Mouse (Mus musculus): ENCODE data around the gene Rpa3.
A peak's percentile ranks its signal among the peaks of the same experiment; 100 is the strongest.

Gene Rpa3

DNA sequence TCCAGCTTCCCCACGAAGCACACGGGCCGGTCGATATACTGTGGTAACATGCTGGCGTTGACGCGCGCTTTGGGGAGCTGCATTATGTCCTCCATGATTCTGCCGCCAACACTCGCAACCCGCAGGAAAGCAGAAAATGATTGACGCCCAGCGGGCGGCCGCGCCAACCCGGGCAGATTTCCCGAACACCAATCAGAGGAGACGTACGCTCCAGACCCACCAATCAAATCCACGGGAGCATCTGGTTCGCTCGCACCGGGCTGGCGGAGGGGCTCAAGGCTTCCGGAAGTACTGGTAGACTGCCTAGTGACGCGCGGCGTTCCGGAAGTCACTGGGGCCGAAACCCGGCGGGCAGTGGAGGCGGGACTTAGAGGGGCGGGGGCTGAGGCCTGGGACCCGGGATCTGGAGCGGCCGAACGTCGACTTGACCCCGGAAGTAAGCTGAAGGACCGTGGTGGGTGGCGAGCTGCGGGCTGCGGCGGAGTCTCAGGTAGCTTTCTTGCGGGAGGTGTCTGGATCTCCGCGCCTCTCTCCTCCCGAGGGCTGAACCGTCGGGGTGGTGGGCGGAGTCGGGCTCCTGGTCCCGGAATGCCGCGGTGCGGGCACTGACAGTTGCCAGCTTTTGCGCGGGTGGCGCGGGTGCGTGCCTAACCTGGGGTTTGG, at the start of gene Rpa3, which contains the start of the genes Umad1 and Gm45062:
Rpa3 (minus strand) TSS at position 170 of the 663 bp plus-strand sequence.
Umad1 (plus strand) TSS at position 285 of the 663 bp plus-strand sequence.
Gm45062 (plus strand) TSS at position 447 of the 663 bp plus-strand sequence.
- peak; percentile 98 for DNase-seq (ENCODE audit: low read depth, low spot score)

- DNase-seq (ENCODE audit: low read depth, low spot score) = no peak
Measured at GRCm38 (mm10) chr6:8307878-8308775, 49.2 kb upstream of the Rpa3 start.

DNA sequence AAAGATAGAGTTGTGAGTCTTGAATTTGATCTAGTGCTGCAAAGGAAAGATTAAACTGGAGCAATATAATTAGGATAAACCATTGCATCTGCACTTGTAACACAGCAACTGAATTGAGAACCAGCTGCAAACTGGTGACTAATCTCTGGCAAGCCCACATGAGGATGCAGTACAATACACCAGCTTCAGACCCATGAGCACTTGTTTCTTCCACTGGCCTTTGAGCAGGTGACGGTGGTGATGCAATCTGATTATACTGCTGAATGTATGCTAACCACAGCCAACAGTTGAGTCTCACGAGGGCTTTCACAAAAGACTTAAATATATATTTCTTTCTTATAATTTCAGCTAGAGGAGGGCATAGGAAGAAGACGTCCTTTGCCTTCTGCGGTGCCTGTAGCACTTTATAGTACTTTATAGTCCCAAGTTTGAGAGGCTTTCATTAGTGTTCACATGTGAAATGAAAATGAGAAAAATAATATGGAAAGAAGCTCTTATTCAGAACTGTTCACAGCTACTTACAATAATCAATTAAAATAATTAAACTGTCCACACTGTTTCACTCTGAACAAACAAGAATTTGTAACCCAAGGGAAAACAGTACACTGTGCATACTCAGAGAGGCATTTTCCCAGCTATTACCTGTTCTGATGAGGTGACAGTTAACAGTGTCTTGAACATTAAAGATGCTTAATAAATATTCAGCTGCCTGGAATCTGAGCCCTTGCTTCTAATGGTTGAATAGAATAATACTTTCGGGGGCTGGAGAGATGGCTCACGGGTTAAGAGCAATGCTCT, 40.3 kb upstream of the Rpa3 start:
- no peak for DNase-seq (ENCODE audit: low read depth, low spot score)

- no peak for DNase-seq (ENCODE audit: low read depth, low spot score)
Measured at GRCm38 (mm10) chr6:8294048-8294784, 35.2 kb upstream of the Rpa3 start.

GRCm38 (mm10) chr6:8288755-8289580, 30.0 kb upstream of the Rpa3 start:
- no peak for DNase-seq (ENCODE audit: low read depth, low spot score)

DNA sequence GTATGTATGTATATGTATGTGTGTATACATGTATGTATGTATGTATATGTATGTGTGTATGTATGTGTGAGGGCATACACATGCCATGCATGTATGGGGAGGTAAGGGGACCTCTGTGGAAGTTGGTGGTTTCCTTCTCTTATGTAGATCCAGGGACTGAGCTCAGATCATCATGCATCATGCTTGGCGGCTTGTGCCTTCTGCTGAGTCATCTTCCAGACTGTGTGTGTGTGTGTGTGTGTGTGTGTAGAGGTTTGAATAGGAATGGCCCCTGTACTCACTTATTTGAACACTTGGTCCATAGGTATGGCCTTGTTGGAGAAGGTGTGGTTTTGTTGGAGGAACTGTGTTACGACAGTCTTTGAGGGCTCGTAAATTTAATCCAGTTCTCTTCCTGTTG, 27.2 kb upstream of the Rpa3 start:
- DNase-seq (ENCODE audit: low read depth, low spot score) = no peak

DNA sequence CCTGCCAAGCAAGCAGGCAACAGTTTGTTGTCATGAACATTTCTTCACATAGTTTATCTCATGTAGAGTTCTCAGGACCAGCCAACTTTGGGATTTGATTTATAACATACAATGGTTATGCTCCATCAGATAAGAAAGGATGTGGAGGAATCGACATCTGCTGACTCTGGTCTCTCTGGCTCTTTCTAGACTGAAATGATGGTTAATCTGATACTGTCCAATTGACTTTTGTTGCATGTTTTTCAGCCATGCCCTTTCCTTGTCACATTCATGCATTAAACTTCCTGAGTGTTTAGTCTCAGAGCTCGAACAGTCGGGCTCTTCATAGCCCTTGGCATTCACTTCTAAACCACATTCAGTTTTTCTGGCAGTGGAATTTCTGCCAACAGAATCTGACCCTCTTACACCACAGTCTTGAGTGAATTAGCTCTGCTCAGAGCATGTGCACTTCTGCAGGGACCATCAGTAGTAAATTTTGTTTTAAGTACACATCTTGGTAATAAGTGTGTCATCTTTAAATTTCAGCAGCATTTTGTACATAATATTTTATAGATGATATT, 26.5 kb upstream of the Rpa3 start:
- no peak for DNase-seq (ENCODE audit: low read depth, low spot score)

GRCm38 (mm10) chr6:8283255-8283654, 24.3 kb upstream of the Rpa3 start:
- DNase-seq (ENCODE audit: low read depth, low spot score) = no peak

- peak; percentile 15 for DNase-seq (ENCODE audit: low read depth, low spot score)
Measured at GRCm38 (mm10) chr6:8278426-8279002, 19.5 kb upstream of the Rpa3 start.

DNA sequence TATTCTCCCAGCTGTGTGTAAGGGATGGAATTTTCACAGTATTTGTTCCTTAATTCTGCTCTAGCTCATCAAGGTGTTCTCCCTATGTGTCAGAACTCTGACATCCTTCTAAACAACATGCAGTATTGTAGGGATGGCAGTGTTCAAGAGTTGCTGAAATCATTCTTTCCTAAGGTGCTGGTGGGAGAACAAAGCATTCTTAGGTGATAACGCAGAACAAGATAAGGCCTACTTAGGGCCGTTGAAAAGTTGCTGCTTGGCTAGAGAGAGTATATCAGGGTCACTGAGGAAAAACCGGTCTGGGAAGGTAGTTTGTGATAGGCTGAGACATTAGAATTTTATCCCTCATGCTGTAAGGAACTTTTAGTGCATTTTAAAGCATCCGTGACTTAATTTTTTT, 17.5 kb upstream of the Rpa3 start:
- no peak for DNase-seq (ENCODE audit: low read depth, low spot score)

GRCm38 (mm10) chr6:8275098-8275497, 16.1 kb upstream of the Rpa3 start:
- peak; percentile 70 for DNase-seq (ENCODE audit: low read depth, low spot score)

DNA sequence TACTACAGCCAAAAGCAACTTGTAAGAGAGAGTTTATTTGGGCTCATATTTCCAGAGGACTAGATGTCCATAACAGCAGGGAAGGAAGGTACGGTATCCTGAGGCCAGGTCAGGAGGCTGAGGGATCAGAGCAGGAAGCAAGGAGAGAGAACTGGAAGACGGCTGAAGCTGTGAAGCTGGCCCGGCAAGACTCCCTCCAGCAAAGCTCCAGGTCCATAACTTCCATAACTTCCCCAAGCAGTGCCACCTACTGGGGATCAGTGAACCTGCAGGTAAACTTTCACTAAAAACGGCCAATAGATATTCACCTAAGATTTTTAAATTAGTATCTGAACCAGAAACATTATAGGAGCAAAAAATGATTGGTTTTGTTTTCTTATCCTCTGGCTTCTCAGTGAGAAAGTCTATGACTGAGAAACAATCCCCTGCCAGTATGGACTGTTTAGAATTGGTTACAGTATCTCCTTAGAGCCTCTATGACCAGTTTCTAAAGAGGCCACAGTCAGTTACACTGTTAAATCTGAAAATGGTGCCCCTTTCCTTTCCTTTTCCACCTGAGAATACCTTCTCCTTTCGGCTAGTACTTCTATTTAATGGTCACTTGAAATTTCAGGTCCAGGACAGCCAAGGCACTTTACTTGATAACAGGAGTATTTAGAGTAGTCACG, 15.5 kb upstream of the Rpa3 start:
- DNase-seq (ENCODE audit: low read depth, low spot score) = peak; percentile 43

DNA sequence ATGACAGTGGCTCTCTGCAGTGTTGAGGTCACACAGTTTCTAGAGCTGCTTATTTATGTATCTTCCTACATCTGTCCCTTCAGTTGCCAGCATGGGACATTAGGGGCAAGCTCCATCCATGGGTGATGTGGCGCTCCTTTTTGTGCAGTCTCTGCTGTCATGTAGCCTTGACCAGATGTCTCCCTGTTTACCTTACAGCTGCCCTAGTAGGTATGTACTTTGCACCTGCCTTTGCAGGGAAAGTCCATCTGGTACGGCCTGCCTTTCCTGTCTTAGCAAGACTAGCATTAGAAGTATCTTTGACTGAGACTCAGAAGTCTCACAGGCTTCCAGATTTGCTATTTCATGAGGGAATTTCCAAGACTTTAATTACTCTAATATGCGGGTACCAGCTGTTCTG, 12.1 kb upstream of the Rpa3 start:
- DNase-seq (ENCODE audit: low read depth, low spot score) = no peak

- no peak for DNase-seq (ENCODE audit: low read depth, low spot score)
Measured at GRCm38 (mm10) chr6:8259667-8260044, 683 bp upstream of the Rpa3 start.

DNA sequence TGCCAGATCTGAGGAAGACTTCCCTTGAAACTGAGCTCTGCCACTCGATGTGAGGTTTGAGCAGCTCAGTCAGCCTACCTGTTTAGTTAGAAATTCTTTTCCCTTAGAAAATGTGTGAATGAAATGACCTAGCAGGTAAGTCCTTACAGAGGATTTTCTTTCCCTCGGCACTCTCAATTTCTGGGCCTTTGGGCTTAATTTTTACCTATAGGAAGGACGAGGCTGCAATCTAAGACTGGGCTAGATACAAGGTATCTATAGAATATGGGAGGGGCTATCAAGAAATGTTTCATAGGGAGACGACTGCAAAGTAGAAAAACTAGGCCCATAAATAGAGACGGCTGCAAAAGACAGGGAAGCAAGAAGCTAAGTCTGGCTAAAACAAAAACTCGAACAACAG, 657 bp downstream of the Rpa3 start:
- DNase-seq (ENCODE audit: low read depth, low spot score) = no peak

DNA sequence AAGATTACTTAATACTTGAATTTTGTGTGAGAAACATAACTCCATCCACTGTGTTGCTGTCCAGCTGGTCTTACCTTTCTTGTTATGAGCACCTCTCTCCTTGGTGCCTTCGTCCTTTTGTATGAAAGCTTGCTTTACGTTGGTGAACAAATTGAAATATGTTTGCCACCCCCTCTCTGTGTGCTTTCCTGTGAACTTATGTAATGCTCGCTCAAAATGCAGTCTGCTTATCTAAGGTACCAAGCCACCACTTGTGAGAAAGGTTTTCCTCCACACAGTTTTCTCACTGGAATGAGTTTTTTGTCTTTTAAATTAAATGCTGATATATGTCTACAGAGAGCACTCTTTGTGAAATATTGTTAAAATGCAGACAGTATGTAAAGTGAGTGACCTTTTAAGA, 30.4 kb downstream of the Rpa3 start:
- no peak for DNase-seq (ENCODE audit: low read depth, low spot score)

GRCm38 (mm10) chr6:8227035-8227434, 31.9 kb downstream of the Rpa3 start:
- DNase-seq (ENCODE audit: low read depth, low spot score) = no peak

- no peak for DNase-seq (ENCODE audit: low read depth, low spot score)
Measured at GRCm38 (mm10) chr6:8210661-8211060, 48.3 kb downstream of the Rpa3 start.

DNA sequence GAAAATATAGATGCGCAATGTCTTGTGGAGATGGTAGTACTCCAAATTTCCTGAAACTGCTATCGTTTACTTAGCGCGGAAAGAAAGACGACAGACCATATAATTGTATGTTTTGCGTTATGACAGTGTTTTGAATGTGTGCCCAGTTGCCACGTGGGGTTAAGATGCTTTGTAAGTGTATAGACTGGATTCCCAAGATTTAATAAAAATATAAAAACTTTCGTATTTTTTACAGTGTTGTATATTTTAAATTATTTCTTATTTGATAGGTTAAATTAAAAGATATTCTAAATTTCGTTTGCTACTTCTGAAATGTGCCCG, 49.1 kb downstream of the Rpa3 start:
- DNase-seq (ENCODE audit: low read depth, low spot score) = no peak
